Mouse (Mus musculus): Measurements from ENCODE around the gene Kcnk6.

DNA sequence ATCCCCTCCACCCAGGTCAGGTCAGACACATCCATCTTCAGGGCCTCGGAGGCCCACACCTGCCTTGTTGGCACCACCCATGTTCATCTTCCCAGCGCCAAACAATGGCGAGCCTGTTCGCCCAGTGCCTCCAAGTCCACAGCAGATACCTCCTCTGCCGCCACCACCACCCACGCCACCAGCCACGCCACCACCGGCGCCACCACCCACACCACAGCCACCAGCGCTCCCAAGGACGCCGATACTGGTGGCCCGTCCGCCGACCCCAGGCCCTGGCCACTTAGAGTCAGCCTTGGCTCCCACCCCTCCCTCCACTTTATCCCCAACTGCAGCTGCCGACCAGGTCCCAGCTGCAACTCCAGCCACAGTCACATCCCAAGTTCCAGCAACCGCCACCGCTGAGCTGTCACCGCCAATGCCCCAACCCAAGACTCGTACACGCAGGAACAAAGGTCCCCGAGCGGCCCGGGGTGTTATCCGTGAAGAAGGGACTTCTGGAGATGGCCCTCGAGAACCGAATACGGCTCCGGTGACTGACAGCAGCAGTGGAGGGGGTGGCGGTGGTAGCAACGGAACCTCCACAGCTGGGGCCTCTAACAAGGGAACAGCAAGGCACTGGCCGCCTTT lies 59.8 kb downstream of the Kcnk6 start:
- TF ChIP-seq POLR2A (IDR thresholded peaks at IDR 0.05; ENCODE audit: low read depth, low read length) (no peak), CTCF (IDR thresholded peaks at IDR 0.05; ENCODE audit: extremely low read depth, insufficient read depth, insufficient read length, insufficient replicate concordance) (no peak)

Data from spleen, adult 2 months (tissue).